ENCODE assay signal across 7 mouse cellular contexts in the genomic region with DNA sequence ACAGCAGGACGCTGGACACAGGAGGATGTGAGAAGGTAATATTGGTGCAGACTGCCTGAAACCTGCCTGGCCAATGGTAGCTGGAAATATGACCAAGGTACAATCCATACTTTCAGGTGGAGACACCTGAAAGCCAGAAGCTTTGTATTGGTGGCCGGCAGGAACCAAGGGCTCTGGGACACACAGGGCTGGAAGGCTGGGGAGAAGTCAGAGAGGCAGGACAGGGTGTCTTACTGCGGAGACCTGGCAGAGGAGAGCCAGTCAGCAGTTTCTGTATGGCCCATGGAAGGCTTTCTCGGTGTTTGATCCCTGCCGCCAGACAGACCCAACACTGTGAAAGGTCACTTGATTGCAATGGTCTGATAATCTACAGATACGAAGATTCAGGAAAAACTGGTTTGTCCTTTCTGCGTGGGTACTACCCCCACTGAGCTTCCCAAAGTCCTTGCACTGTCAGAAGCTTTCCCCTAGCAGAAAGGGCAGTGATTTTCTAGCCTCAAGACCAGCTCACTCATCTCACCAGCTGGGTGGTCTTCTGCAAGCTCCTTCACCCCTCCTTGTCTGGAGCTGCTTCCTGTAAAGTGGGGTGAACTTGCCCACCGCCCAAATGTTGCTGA. TPM values are rescaled to one million over a fixed set of nuclear protein-coding genes. Genes with fewer than 3 reads are reported as not detected.
A peak's percentile ranks its signal among the peaks of the same experiment; 100 is the strongest.
DNase-seq lines count a peak whose midpoint lies in the region; ATAC-seq and TF ChIP-seq lines count a peak whose summit lies in the region.

No protein-coding gene starts in this region.

- H3K4me1 ChIP-seq in lung, postnatal 0 days (ENCODE audit: insufficient read depth, low read depth, low read length), result peaks cover 5% of the 10 kb centered on the region; the same call in 1 of the 2 replicates
- H3K4me1 ChIP-seq in erythroblast, embryonic 14.5 days (ENCODE audit: control insufficient read depth), result peaks cover 83% of the 10 kb centered on the region
- H3K4me1 ChIP-seq in intestine, postnatal 0 days (replicated peaks; ENCODE audit: control insufficient read depth, insufficient read depth, low read length), result peaks cover 13% of the 10 kb centered on the region; the same call in 1 of the 2 replicates
- peaks cover 11% of the 10 kb centered on the region for H3K4me1 ChIP-seq in olfactory bulb, adult 2 months (ENCODE audit: control insufficient read depth, insufficient read depth, low read length)

- H3K9ac ChIP-seq in lung, postnatal 0 days (replicated peaks; ENCODE audit: low read depth), result peak overlapping the region; percentile 71
- H3K9ac ChIP-seq in intestine, postnatal 0 days (ENCODE audit: low read depth, low read length), result peak overlapping the region; percentile 85

- 23% methylated on average over 8 of the region's 8 CpGs for WGBS in lung, postnatal 0 days
- WGBS in intestine, postnatal 0 days, result 17% methylated on average over 8 of the region's 8 CpGs
- 47% methylated on average over 8 of the region's 8 CpGs for WGBS in olfactory bulb, adult 2 months

- peak overlapping the region; percentile 67 for H3K4me3 ChIP-seq in lung, postnatal 0 days (ENCODE audit: low read depth, low read length)
- H3K4me3 ChIP-seq in erythroblast, embryonic 14.5 days (replicated peaks), result peak overlapping the region; percentile 85
- peak overlapping the region; percentile 77 for H3K4me3 ChIP-seq in intestine, postnatal 0 days (ENCODE audit: low read depth, low read length)
- peak overlapping the region; percentile 97 for H3K4me3 ChIP-seq in olfactory bulb, adult 2 months (ENCODE audit: insufficient read depth, low read depth, low read length)

- no peaks in the 10 kb centered on the region for H3K9me3 ChIP-seq in lung, postnatal 0 days (ENCODE audit: low read length)
- peaks cover 7% of the 10 kb centered on the region for H3K9me3 ChIP-seq in erythroblast, embryonic 14.5 days (ENCODE audit: control insufficient read depth, low read length)
- no peaks in the 10 kb centered on the region for H3K9me3 ChIP-seq in intestine, postnatal 0 days (ENCODE audit: control insufficient read depth)

- peak; percentile 20 for DNase-seq in lung, postnatal 0 days (ENCODE audit: low spot score)
- no peak for DNase-seq in lung, postnatal 25 days (ENCODE audit: low spot score)
- DNase-seq in right cerebral cortex, adult 18-20 months, result no peak
- no peak for DNase-seq in adrenal gland, postnatal 14 days

- H3K4me2 ChIP-seq in lung, postnatal 0 days (replicated peaks; ENCODE audit: low read depth, low read length), result peak overlapping the region; percentile 99
- H3K4me2 ChIP-seq in intestine, postnatal 0 days (replicated peaks; ENCODE audit: low read depth), result peak overlapping the region; percentile 98

- ATAC-seq in lung, postnatal 0 days, result no peak
- ATAC-seq in intestine, postnatal 0 days, result 0 out of 2 replicates have a peak, but pooled peaks have one; percentile 12

- no peaks in the 10 kb centered on the region for H3K36me3 ChIP-seq in lung, postnatal 0 days (ENCODE audit: insufficient read depth, low read length)
- H3K36me3 ChIP-seq in erythroblast, embryonic 14.5 days (ENCODE audit: control insufficient read depth), result peaks cover 64% of the 10 kb centered on the region
- H3K36me3 ChIP-seq in intestine, postnatal 0 days (ENCODE audit: control insufficient read depth, insufficient read depth), result no peaks in the 10 kb centered on the region

- TF ChIP-seq POLR2A in olfactory bulb, adult 2 months (IDR thresholded peaks at IDR 0.05; ENCODE audit: insufficient read depth, low read depth, low read length), result no peak

- no peak for TF ChIP-seq EP300 in lung, postnatal 0 days (IDR thresholded peaks at IDR 0.05)

- no peaks in the 10 kb centered on the region for H3K27me3 ChIP-seq in lung, postnatal 0 days (replicated peaks; ENCODE audit: insufficient read depth, low read length)
- H3K27me3 ChIP-seq in erythroblast, embryonic 14.5 days (ENCODE audit: control insufficient read depth), result no peaks in the 10 kb centered on the region; the same call in 1 of the 2 replicates
- no peaks in the 10 kb centered on the region for H3K27me3 ChIP-seq in intestine, postnatal 0 days (replicated peaks; ENCODE audit: control insufficient read depth, insufficient read depth, low read length)

- no peak for TF ChIP-seq CTCF in lung, postnatal 0 days (IDR thresholded peaks at IDR 0.05)
- TF ChIP-seq CTCF in intestine, postnatal 0 days (IDR thresholded peaks at IDR 0.05; ENCODE audit: low read depth), result no peak
- TF ChIP-seq CTCF in olfactory bulb, adult 2 months (IDR thresholded peaks at IDR 0.05; ENCODE audit: insufficient read depth, low read depth, low read length), result no peak

- no peak overlapping the region for H3K27ac ChIP-seq in lung, postnatal 0 days (ENCODE audit: low read length)
- H3K27ac ChIP-seq in intestine, postnatal 0 days (ENCODE audit: low read depth, low read length), result peak overlapping the region; percentile 90
- H3K27ac ChIP-seq in olfactory bulb, adult 2 months (ENCODE audit: insufficient read depth, low read depth, low read length), result no peak overlapping the region

RNA-seq across cellular contexts. Expression of gene Endod1, which starts 1.4 kb away (rescaled TPM):
- polyA plus RNA-seq in lung, postnatal 0 days (2015; fragmentation: Nextera tagmentation; extraction: Ambion mirVana), result 14.4 and 16.6 TPM in 2 replicates
- polyA plus RNA-seq in erythroblast, embryonic 14.5 days (2012), result 14.9 TPM in 2 replicates
- polyA plus RNA-seq in intestine, postnatal 0 days (2015; fragmentation: Nextera tagmentation; extraction: Ambion mirVana), result 36.8 and 39.0 TPM in 2 replicates
- polyA plus RNA-seq in olfactory bulb, adult 2 months (2012; ENCODE audit: insufficient read depth, insufficient read length, low replicate concordance, missing spikeins), result not detected in 2 replicates
- 13.8 and 15.7 TPM in 2 replicates for total RNA-seq in adrenal gland, postnatal 14 days (2021)
